Mouse (Mus musculus) myocyte (in vitro differentiated cells): ENCODE data around the gene Hsf4.

Source experiments
- MYOD1 ChIP-seq, 3 experiments: IDR thresholded peaks; one replicate each; pipeline ENCODE4 v1.6.1; 2011; ENCODE audit warnings: control low read depth in 2 of 3, low read depth in 2 of 3, mild to moderate bottlenecking in 2 of 3, moderate library complexity in 1 of 3; ENCODE audit not compliant: insufficient read length in 2 of 3, control insufficient read depth in 1 of 3
- POLR2A ChIP-seq: IDR thresholded peaks from one replicate; pipeline ENCODE4 v1.6.1; 2011; ENCODE audit warnings: low read depth, mild to moderate bottlenecking, control low read depth, moderate library complexity; ENCODE audit not compliant: insufficient read length
- TCF12 ChIP-seq: IDR thresholded peaks from one replicate; pipeline ENCODE4 v1.6.1; 2011; ENCODE audit warnings: mild to moderate bottlenecking, control low read depth; ENCODE audit not compliant: poor library complexity, insufficient read depth, severe bottlenecking

GRCm38 (mm10) chr8:105290554-105291314 lies 21.1 kb downstream of the Hsf4 start:
- TF ChIP-seq POLR2A (no peak), TCF12 (no peak), MYOD1 (IDR thresholded peaks at IDR 0.05; ENCODE audit: control insufficient read depth in 1 of 3, insufficient read length in 2 of 3, low read depth in 2 of 3) (no peak)
